Mouse (Mus musculus): ENCODE measurements at regions not wholly inside any gene's neighbourhood (a gene's known extent, or its start where the extent isn't known, plus 50 kb on each side); places are given as distances from the start of the nearest gene placed in this dataset.

GRCm38 (mm10) chr9:69592329-69593062, 139.1 kb downstream of the Anxa2 start:
- Histone ChIP-seq H3K4me3 (ENCODE audit: insufficient read depth, low read depth, low read length) (no peak overlapping the region), H3K27ac (replicated peaks; ENCODE audit: low read depth, low read length) (no peak overlapping the region), H3K4me1 (ENCODE audit: control insufficient read depth, insufficient read depth, insufficient read length, low read length) (no peaks in the 10 kb centered on the region)

GRCm38 (mm10) chr9:69588846-69589245, 135.4 kb downstream of the Anxa2 start:
- H3K4me3 ChIP-seq (ENCODE audit: insufficient read depth, low read depth, low read length), result no peak overlapping the region
- H3K4me1 ChIP-seq (ENCODE audit: control insufficient read depth, insufficient read depth, insufficient read length, low read length), result no peaks in the 10 kb centered on the region
- H3K27ac ChIP-seq (replicated peaks; ENCODE audit: low read depth, low read length), result no peak overlapping the region

GRCm38 (mm10) chr9:69587096-69587495, 133.7 kb downstream of the Anxa2 start:
- H3K4me1 ChIP-seq (ENCODE audit: control insufficient read depth, insufficient read depth, insufficient read length, low read length), result no peaks in the 10 kb centered on the region
- H3K4me3 ChIP-seq (ENCODE audit: insufficient read depth, low read depth, low read length), result no peak overlapping the region
- H3K27ac ChIP-seq (replicated peaks; ENCODE audit: low read depth, low read length), result no peak overlapping the region

- Histone ChIP-seq H3K4me1 (ENCODE audit: control insufficient read depth, insufficient read depth, insufficient read length, low read length) (no peaks in the 10 kb centered on the region), H3K27ac (replicated peaks; ENCODE audit: low read depth, low read length) (no peak overlapping the region)
These were observed 127.8 kb downstream of the Anxa2 start for GRCm38 (mm10) chr9:69581236-69581635.

GRCm38 (mm10) chr9:69577661-69578405, 124.4 kb downstream of the Anxa2 start:
- no peak overlapping the region for H3K4me3 ChIP-seq (ENCODE audit: insufficient read depth, low read depth, low read length)
- no peak overlapping the region for H3K27ac ChIP-seq (replicated peaks; ENCODE audit: low read depth, low read length)
- H3K4me1 ChIP-seq (ENCODE audit: control insufficient read depth, insufficient read depth, insufficient read length, low read length), result no peaks in the 10 kb centered on the region

More at GRCm38 (mm10) chr9:69581236-69581635, 127.8 kb downstream of the Anxa2 start:
- no peak overlapping the region for H3K4me3 ChIP-seq (ENCODE audit: insufficient read depth, low read depth, low read length)

- no peaks in the 10 kb centered on the region for H3K4me1 ChIP-seq (ENCODE audit: control insufficient read depth, insufficient read depth, insufficient read length, low read length)
- no peak overlapping the region for H3K4me3 ChIP-seq (ENCODE audit: insufficient read depth, low read depth, low read length)
- no peak overlapping the region for H3K27ac ChIP-seq (replicated peaks; ENCODE audit: low read depth, low read length)
These were observed 122.0 kb downstream of the Anxa2 start for GRCm38 (mm10) chr9:69575386-69575785.

GRCm38 (mm10) chr9:69568631-69569230, 115.3 kb downstream of the Anxa2 start:
- H3K4me1 ChIP-seq (ENCODE audit: control insufficient read depth, insufficient read depth, insufficient read length, low read length), result no peaks in the 10 kb centered on the region
- no peak overlapping the region for H3K27ac ChIP-seq (replicated peaks; ENCODE audit: low read depth, low read length)
- no peak overlapping the region for H3K4me3 ChIP-seq (ENCODE audit: insufficient read depth, low read depth, low read length)

- no peak overlapping the region for H3K27ac ChIP-seq (replicated peaks; ENCODE audit: low read depth, low read length)
These were observed 114.8 kb downstream of the Anxa2 start for GRCm38 (mm10) chr9:69568222-69568621.

GRCm38 (mm10) chr9:69566996-69567395, 113.6 kb downstream of the Anxa2 start:
- Histone ChIP-seq H3K4me1 (ENCODE audit: control insufficient read depth, insufficient read depth, insufficient read length, low read length) (no peaks in the 10 kb centered on the region), H3K4me3 (ENCODE audit: insufficient read depth, low read depth, low read length) (no peak overlapping the region), H3K27ac (replicated peaks; ENCODE audit: low read depth, low read length) (no peak overlapping the region)

More at GRCm38 (mm10) chr9:69568222-69568621, 114.8 kb downstream of the Anxa2 start:
- H3K4me3 ChIP-seq (ENCODE audit: insufficient read depth, low read depth, low read length), result no peak overlapping the region
- no peaks in the 10 kb centered on the region for H3K4me1 ChIP-seq (ENCODE audit: control insufficient read depth, insufficient read depth, insufficient read length, low read length)

- no peaks in the 10 kb centered on the region for H3K4me1 ChIP-seq (ENCODE audit: control insufficient read depth, insufficient read depth, insufficient read length, low read length)
These were observed 89.8 kb downstream of the Anxa2 start for GRCm38 (mm10) chr9:69543241-69543640.

More at GRCm38 (mm10) chr9:69543241-69543640, 89.8 kb downstream of the Anxa2 start:
- no peak overlapping the region for H3K27ac ChIP-seq (replicated peaks; ENCODE audit: low read depth, low read length)
- no peak overlapping the region for H3K4me3 ChIP-seq (ENCODE audit: insufficient read depth, low read depth, low read length)
